Mouse (Mus musculus) liver, adult 2 months (tissue): ENCODE results near the gene Uap1. TPM values are rescaled to one million over a fixed set of nuclear protein-coding genes. Genes with fewer than 3 reads are reported as not detected.

Experiments used
- DNase-seq: peaks from one replicate; pipeline ENCODE4 v3.0.0-alpha.2; 2011; ENCODE audit warnings: low read depth, low spot score; ENCODE audit errors: extremely low read depth
- H3K27ac ChIP-seq: fragments of 200-500 bp; replicated peaks from 2 replicates; pipeline ENCODE4 v1.5.1; 2012; ENCODE audit warnings: low read depth, mild to moderate bottlenecking, control low read depth, inconsistent platforms, low read length; ENCODE audit not compliant: insufficient read depth
- H3K27me3 ChIP-seq: fragments of 200-500 bp; 2 replicates; pipeline ENCODE4 v1.6.1; 2012; ENCODE audit warnings: mild to moderate bottlenecking, moderate library complexity, low read length, inconsistent platforms; ENCODE audit not compliant: control insufficient read depth, insufficient read depth
- H3K36me3 ChIP-seq: fragments of 200-500 bp; 2 replicates; pipeline ENCODE4 v1.6.1; 2012; ENCODE audit warnings: low read length, inconsistent platforms; ENCODE audit not compliant: control insufficient read depth, insufficient read depth
- H3K4me1 ChIP-seq: fragments of 200-500 bp; 2 replicates; pipeline ENCODE4 v1.6.1; 2011; ENCODE audit warnings: low read length; ENCODE audit not compliant: control insufficient read depth, insufficient read depth
- H3K4me3 ChIP-seq: fragments of 200-500 bp; 2 replicates; pipeline ENCODE4 v1.5.1; 2011; ENCODE audit warnings: low read depth, mild to moderate bottlenecking, control low read depth, low read length, moderate library complexity; ENCODE audit not compliant: insufficient read depth
- H3K79me2 ChIP-seq: fragments of 200-500 bp; 2 replicates; pipeline ENCODE4 v1.6.1; 2012; ENCODE audit warnings: inconsistent platforms, mild to moderate bottlenecking, low read length, moderate library complexity; ENCODE audit not compliant: control insufficient read depth, insufficient read depth
- H3K9ac ChIP-seq: fragments of 200-500 bp; 2 replicates; pipeline ENCODE4 v1.6.1; 2012; ENCODE audit warnings: low read depth, mild to moderate bottlenecking, control low read depth, inconsistent platforms, low read length
- CTCF ChIP-seq: fragments of 200-500 bp; IDR thresholded peaks from 2 replicates; pipeline ENCODE4 v1.5.1; 2011; ENCODE audit warnings: low read depth, low read length, control low read depth
- POLR2A ChIP-seq: fragments of 200-500 bp; IDR thresholded peaks from 2 replicates; pipeline ENCODE4 v1.6.1; 2011; ENCODE audit warnings: low read length, control low read depth; ENCODE audit not compliant: insufficient read depth; ENCODE audit errors: extremely low read depth
- WGBS: fragments of 180-500 bp; shearing (Covaris S2); methylation state at CpG from one replicate; pipeline ENCODE4 v1.1.7; 2018; 5-methylcytosine and 5-hydroxymethylcytosine counted together
- polyA plus RNA-seq: library from polyadenylated mRNA; depleted of rRNA; stranded (reverse); fragments of >200 nt; gene quantifications from 2 replicates; pipeline ENCODE4 v1.2.3, GENCODE M21; 2012
- total RNA-seq: library from RNA; depleted of rRNA; stranded (reverse); fragments of >200 nt; gene quantifications from 2 replicates; pipeline ENCODE4 v1.2.3, GENCODE M21; 2014

The Uap1 gene
- total and polyA plus RNA-seq, 2 experiments, result 14.3 to 23.6 TPM

DNA sequence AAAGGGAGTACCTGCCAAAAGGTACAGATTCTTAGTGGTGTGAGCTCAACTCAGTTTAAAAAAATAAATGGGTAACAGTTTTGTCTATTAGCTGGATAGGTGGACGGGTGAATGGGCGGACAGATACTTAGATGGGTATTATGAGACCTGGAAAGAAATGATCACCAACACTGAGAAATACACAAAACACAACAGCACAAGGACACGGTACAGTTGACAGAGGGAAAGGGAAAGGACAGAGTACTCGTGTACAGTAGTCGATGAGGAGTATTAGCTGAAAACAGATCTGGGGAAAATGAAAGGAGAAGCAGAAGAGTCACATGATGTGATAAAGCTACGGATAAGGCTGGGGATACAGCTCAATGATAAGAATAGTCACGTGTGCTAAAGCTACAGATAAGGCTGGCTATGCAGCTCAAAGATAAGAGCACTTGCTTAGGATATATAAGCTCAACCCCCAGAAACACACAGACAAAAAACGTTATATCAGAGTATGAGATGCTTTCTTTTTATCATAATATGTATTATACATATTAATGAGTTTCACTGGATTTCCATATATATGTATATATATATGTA is 2.0 kb upstream of the Uap1 start:
- H3K9ac ChIP-seq, result no peak overlapping the region
- no peak overlapping the region for H3K4me3 ChIP-seq
- H3K4me1 ChIP-seq, result peaks cover 4% of the 10 kb centered on the region
- no peak for TF ChIP-seq POLR2A
- TF ChIP-seq CTCF, result no peak
- H3K27me3 ChIP-seq, result no peaks in the 10 kb centered on the region
- H3K27ac ChIP-seq, result no peak overlapping the region
- WGBS, result 69% methylated on average over 8 of the region's 8 CpGs
- DNase-seq, result no peak
- H3K79me2 ChIP-seq, result peaks cover 7% of the 10 kb centered on the region
- H3K36me3 ChIP-seq, result no peaks in the 10 kb centered on the region

DNA sequence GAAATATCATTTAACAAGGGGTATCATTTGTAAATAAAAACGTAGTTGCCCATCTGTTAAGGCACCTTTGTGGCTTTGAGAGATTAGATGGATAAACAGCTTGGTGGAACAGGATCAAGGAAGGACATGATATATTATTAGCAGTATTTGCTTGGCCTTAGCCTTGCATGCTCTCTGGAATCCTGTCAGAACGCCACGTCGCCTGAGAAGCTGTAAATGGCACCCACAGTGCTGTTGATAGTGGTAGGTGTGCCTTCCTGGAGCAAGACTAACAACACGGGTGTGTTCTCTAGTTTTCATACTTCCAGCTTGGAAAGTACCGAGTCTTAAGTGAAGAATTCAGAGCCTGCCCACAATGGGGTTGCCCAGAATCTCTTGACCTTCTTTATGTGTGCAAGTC is 1.1 kb upstream of the Uap1 start:
- no peak overlapping the region for H3K27ac ChIP-seq
- no peak overlapping the region for H3K4me3 ChIP-seq

GRCm38 (mm10) chr1:170173991-170174813 is 555 bp downstream of the Uap1 start:
- under 1% methylated on average over 50 of the region's 50 CpGs for WGBS
- Histone ChIP-seq H3K4me3 (peak overlapping the region; percentile 83), H3K27ac (peak overlapping the region; percentile 91), H3K27me3 (no peaks in the 10 kb centered on the region), H3K79me2 (peaks cover 19% of the 10 kb centered on the region), H3K36me3 (no peaks in the 10 kb centered on the region), H3K9ac (peak overlapping the region; percentile 89), H3K4me1 (peaks cover 8% of the 10 kb centered on the region)
- peak; percentile 62; the same call in 1 of the 2 replicates for TF ChIP-seq POLR2A
- TF ChIP-seq CTCF, result no peak
- DNase-seq, result peak; percentile 94

More for the DNA sequence above, 1.1 kb upstream of the Uap1 start:
- H3K79me2 ChIP-seq, result peaks cover 13% of the 10 kb centered on the region
- H3K27me3 ChIP-seq, result no peaks in the 10 kb centered on the region
- 78% methylated on average over 6 of the region's 6 CpGs for WGBS
- H3K36me3 ChIP-seq, result no peaks in the 10 kb centered on the region
- TF ChIP-seq POLR2A (no peak), CTCF (no peak)
- DNase-seq, result no peak
- H3K4me1 ChIP-seq, result peaks cover 4% of the 10 kb centered on the region
- no peak overlapping the region for H3K9ac ChIP-seq

DNA sequence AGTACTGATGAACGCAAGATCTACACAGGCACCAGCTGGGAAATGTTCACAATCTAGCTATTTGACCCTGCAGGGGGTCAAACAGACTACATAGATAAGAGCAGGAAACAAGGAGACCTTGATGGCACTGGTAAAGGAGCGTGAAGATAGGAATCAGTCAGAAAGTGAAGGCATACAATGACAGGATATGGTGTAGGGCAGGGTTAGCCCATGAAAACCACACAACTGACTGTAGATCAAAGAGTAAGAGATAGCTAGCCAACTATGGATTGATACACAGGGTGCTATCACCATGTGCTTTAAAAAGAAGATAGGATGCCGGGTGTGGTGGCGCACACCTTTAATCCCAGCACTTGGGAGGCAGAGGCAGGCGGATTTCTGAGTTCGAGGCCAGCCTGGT is 7.0 kb downstream of the Uap1 start:
- Histone ChIP-seq H3K4me1 (peaks cover 4% of the 10 kb centered on the region), H3K36me3 (peaks cover 22% of the 10 kb centered on the region), H3K79me2 (peaks cover 30% of the 10 kb centered on the region), H3K27me3 (no peaks in the 10 kb centered on the region), H3K4me3 (no peak overlapping the region), H3K27ac (no peak overlapping the region), H3K9ac (no peak overlapping the region)
- DNase-seq, result no peak
- 72% methylated on average over 6 of the region's 6 CpGs for WGBS
- TF ChIP-seq CTCF (no peak), POLR2A (no peak)

DNA sequence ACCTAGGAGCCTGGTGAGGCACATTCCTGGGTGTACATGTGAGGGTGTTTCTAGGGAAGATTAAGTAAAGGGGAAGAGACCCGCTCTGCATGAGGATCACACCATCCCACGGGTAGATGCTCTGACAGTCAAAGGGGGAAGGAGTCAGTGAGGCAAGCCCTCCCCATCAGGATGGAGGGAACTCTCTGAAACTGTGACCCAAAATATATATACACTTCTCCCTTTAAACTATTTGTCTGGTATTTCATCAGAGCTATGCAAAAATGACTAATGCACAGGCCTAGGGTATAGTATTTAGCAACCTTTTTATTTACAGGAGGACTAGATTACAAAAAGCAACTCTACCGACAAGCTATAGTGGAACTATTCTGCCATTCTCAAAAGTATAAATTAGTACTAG is 9.8 kb downstream of the Uap1 start:
- H3K79me2 ChIP-seq, result peaks cover 17% of the 10 kb centered on the region
- peaks cover 37% of the 10 kb centered on the region for H3K36me3 ChIP-seq
- H3K27ac ChIP-seq, result no peak overlapping the region
- DNase-seq, result no peak
- WGBS, result 71% methylated on average over 3 of the region's 3 CpGs
- no peaks in the 10 kb centered on the region for H3K27me3 ChIP-seq
- H3K4me1 ChIP-seq, result peaks cover 6% of the 10 kb centered on the region; the same call in 1 of the 2 replicates
- TF ChIP-seq POLR2A (no peak), CTCF (no peak)
- no peak overlapping the region for H3K4me3 ChIP-seq
- H3K9ac ChIP-seq, result no peak overlapping the region
